Mouse (Mus musculus) stomach, embryonic 15.5 days (tissue): ENCODE results near the gene Lrmp. TPM values are rescaled to one million over a fixed set of nuclear protein-coding genes. Genes with fewer than 3 reads are reported as not detected.
"Not testable (repeated sequence)": the region's sequence is repeated elsewhere in the genome, so short reads cannot be mapped to it uniquely, and the experiment has no call there.

ENCODE experiments used
- ATAC-seq: fragments of 200-750 bp; cut with Nextera tagmentation; 2 replicates; pipeline ENCODE4 v1.8.0; 2017; ENCODE audit warnings: low read depth, moderate number of reproducible peaks, moderate TSS enrichment; ENCODE audit not compliant: insufficient read depth, low FRiP score
- H3K27ac ChIP-seq: fragments of 300-500 bp; sonication (generic); 2 replicates; pipeline ENCODE4 v1.5.1; 2015; ENCODE audit warnings: mild to moderate bottlenecking, inconsistent platforms
- H3K27me3 ChIP-seq: fragments of 300-500 bp; sonication (generic); replicated peaks from 2 replicates; pipeline ENCODE4 v1.6.1; 2015; ENCODE audit warnings: inconsistent platforms
- H3K36me3 ChIP-seq: fragments of 300-500 bp; sonication (generic); 2 replicates; pipeline ENCODE4 v1.6.1; 2015; ENCODE audit warnings: inconsistent platforms
- H3K4me1 ChIP-seq: fragments of 300-500 bp; sonication (generic); 2 replicates; pipeline ENCODE4 v1.6.1; 2015; ENCODE audit warnings: inconsistent platforms
- H3K4me2 ChIP-seq: fragments of 300-500 bp; sonication (generic); 2 replicates; pipeline ENCODE4 v1.6.1; 2015; ENCODE audit warnings: mild to moderate bottlenecking, inconsistent platforms
- H3K4me3 ChIP-seq: fragments of 300-500 bp; sonication (generic); replicated peaks from 2 replicates; pipeline ENCODE4 v1.5.1; 2015; ENCODE audit warnings: inconsistent platforms
- H3K9ac ChIP-seq: fragments of 300-500 bp; sonication (generic); 2 replicates; pipeline ENCODE4 v1.6.1; 2015; ENCODE audit warnings: inconsistent platforms
- H3K9me3 ChIP-seq: fragments of 300-500 bp; sonication (generic); 2 replicates; pipeline ENCODE4 v1.6.1; 2016; ENCODE audit warnings: inconsistent platforms
- WGBS: fragments of 180-500 bp; shearing (Covaris S2); methylation state at CpG from one replicate; pipeline ENCODE4 v1.1.7; 2015; 5-methylcytosine and 5-hydroxymethylcytosine counted together
- polyA plus RNA-seq: library from polyadenylated mRNA; unstranded; fragments of >200 nt; fragmentation: Nextera tagmentation; extraction: Ambion mirVana; gene quantifications from 2 replicates; pipeline ENCODE4 v1.2.1, GENCODE M21; 2015

The Lrmp gene
- polyA plus RNA-seq, 1 experiment from 2014 or later: 18.7 TPM

DNA sequence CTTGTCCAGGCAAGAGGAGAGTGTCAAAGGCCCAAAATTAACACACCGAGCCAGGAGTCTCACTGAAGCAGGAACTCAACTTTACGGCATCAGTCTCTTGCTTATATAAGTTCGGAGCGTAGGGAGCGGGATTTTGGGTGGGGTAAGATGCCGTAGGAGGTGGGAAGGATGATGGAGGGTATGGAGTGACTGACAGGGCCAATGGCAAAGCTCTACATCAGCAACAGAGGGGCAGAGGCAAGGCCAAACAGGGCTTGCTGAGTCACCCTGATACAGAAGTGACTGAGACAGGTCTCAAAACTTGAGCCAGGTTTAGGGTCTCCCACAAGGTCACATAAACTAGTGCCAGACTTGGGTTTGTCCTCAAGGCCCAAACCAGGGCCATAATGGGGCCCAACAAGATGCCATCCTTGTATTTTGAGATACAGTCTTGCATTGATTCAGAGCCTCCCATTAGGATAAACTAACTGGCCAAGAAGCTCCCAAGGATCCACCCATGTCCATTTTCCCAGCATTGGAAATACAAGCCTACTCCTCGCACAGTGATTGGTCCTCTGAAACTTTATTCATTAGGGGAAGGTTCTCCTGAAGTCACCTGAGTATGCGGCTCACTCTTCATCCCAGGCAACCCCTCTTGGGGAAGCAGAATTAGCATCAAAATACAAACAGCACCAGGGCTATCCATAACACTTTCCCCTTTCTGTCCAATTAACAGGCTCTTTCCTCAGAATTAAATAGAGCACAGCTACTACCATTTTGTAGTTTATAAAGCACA is 30.9 kb upstream of the Lrmp start:
- Histone ChIP-seq H3K9ac (no peak overlapping the region), H3K4me2 (no peak overlapping the region), H3K9me3 (no peaks in the 10 kb centered on the region), H3K36me3 (no peaks in the 10 kb centered on the region), H3K4me3 (no peak overlapping the region), H3K4me1 (no peaks in the 10 kb centered on the region), H3K27ac (no peak overlapping the region), H3K27me3 (no peaks in the 10 kb centered on the region)
- no peak for ATAC-seq
- 91% methylated on average over 8 of the region's 8 CpGs for WGBS

DNA sequence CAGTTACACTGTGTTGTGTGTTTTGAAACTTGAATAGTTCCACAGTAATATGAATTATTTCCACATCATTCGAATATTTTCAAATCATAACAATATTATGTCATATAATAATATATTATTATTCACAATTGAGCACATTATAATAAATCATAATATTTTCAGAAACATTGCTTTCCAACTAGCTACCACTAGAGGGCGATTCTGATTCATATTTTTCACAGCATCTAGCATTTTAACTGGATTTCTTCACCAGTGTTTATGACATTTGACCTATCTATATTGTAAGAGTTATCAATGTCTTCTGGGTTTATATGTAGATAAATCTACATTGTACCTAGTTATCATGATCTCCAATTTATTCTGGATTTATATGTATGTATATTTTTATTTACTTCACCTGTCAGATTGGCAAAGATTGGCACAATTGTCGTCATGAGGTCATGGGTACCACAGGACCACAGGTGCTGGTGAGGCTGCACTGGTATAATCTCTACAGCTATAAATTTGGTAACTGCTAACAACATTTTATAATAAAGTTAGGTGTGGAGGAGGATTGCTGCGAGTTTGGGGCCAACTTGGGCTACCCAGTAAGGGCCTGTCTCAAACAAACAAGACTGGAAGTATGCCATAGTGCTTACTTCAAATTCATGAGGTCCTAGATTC is 26.9 kb upstream of the Lrmp start:
- H3K36me3 ChIP-seq: no peaks in the 10 kb centered on the region
- no peak overlapping the region for H3K4me3 ChIP-seq
- H3K4me1 ChIP-seq: no peaks in the 10 kb centered on the region
- no peaks in the 10 kb centered on the region for H3K9me3 ChIP-seq
- H3K27me3 ChIP-seq: no peaks in the 10 kb centered on the region
- H3K9ac ChIP-seq: no peak overlapping the region
- 48% methylated on average over 4 of the region's 4 CpGs for WGBS
- no peak for ATAC-seq
- no peak overlapping the region for H3K27ac ChIP-seq
- no peak overlapping the region for H3K4me2 ChIP-seq

DNA sequence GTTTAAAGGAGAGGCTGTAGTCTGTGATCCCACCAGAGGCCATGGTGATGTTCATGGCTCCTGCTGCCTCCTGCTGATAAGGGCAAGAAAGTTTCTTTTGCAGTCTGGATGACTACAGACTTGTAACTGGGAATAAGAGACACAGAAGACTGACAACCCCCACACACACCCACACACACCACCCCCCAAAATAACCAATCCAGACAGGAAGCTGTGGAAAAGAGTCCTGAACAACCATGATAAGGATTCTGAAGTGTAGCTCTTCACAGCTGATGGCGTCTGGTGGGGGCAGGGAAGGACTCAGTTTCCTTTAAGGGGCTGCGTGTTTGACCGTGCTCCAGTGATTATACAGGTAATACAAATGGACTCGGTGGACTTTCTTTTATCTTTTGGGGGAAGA is 26.1 kb upstream of the Lrmp start:
- Histone ChIP-seq H3K4me1 (no peaks in the 10 kb centered on the region), H3K36me3 (no peaks in the 10 kb centered on the region), H3K9ac (no peak overlapping the region), H3K27ac (no peak overlapping the region), H3K9me3 (no peaks in the 10 kb centered on the region), H3K4me2 (no peak overlapping the region), H3K4me3 (no peak overlapping the region), H3K27me3 (no peaks in the 10 kb centered on the region)
- ATAC-seq: no peak
- 77% methylated on average over 4 of the region's 4 CpGs for WGBS

DNA sequence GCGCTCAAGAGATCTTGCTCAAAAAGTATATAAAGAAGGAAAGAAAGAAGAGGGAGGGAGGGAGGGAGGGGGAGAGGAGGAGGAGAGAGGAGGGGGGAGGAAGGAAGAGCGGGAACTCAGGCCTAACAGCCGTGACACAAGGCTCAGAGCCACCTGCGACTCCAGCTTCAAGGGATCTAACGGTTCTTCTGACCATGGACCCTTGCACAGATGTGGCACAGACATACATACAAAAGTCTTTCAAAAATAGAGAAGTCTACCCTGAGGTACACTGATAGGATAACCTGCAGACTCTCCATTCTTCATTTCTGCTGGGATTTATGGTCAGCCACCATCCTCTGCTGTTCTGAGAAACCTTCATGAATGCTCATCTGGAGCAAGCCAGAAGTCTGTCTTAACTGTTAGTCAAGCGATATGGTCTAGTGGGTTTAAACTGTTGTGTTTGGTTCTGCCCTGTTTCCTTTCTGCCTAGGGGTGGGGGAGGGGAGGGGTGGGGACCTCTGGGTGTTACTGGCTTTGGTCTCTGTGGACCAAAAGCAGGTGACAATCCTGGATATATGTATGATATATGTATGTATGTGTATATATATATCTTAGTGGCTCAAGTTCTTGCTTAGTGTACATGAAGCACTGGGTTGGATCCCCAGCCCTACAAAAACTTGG is 25.1 kb upstream of the Lrmp start:
- Histone ChIP-seq H3K4me2 (no peak overlapping the region), H3K4me3 (no peak overlapping the region), H3K9ac (no peak overlapping the region), H3K9me3 (no peaks in the 10 kb centered on the region), H3K27ac (no peak overlapping the region), H3K36me3 (no peaks in the 10 kb centered on the region), H3K4me1 (no peaks in the 10 kb centered on the region), H3K27me3 (no peaks in the 10 kb centered on the region)
- ATAC-seq: no peak
- 80% methylated on average over 6 of the region's 6 CpGs for WGBS

DNA sequence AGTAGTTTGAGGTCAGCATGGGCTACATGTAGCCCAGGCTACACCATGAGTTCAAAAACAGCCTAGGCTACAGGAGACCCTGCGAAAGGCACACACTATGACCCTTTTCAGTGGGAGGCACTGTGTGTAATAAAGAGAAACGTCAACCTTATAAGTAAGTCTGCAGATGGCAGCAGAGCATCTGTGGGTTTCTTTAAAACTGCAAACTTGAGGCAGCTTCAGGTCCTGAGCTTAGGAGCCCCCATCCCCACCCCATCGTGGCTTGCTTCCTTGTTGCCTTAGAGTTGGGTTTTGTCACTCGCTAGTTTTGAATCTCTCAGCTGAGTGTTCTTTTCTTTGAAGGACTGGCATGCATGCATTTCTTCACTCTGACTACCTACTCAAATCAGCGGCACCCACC is 24.5 kb upstream of the Lrmp start:
- WGBS: 68% methylated on average over 5 of the region's 5 CpGs
- Histone ChIP-seq H3K9ac (no peak overlapping the region), H3K4me2 (no peak overlapping the region), H3K4me1 (no peaks in the 10 kb centered on the region), H3K4me3 (no peak overlapping the region), H3K9me3 (no peaks in the 10 kb centered on the region), H3K27ac (no peak overlapping the region), H3K27me3 (no peaks in the 10 kb centered on the region), H3K36me3 (no peaks in the 10 kb centered on the region)
- no peak for ATAC-seq

DNA sequence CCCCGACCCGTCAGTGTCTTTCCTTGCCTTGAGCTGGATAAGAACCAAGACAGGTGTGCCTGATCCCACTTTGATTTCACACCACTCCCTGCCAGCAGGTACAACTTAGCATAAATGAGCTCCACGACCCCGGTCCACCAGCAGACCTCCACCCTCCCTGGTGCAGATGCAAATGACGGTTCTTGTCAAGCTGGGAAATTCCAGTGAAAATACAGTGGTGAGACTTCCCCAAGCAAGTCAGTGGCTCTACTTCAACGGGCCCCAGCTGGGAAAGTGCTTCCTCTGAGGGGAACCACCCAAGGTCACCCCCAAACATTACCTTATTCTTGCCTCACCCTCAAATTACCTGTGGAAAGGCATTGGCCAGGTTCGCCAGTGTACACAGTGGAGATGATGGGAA is 23.5 kb upstream of the Lrmp start:
- 75% methylated on average over 7 of the region's 7 CpGs for WGBS
- H3K4me1 ChIP-seq: no peaks in the 10 kb centered on the region
- no peak for ATAC-seq

DNA sequence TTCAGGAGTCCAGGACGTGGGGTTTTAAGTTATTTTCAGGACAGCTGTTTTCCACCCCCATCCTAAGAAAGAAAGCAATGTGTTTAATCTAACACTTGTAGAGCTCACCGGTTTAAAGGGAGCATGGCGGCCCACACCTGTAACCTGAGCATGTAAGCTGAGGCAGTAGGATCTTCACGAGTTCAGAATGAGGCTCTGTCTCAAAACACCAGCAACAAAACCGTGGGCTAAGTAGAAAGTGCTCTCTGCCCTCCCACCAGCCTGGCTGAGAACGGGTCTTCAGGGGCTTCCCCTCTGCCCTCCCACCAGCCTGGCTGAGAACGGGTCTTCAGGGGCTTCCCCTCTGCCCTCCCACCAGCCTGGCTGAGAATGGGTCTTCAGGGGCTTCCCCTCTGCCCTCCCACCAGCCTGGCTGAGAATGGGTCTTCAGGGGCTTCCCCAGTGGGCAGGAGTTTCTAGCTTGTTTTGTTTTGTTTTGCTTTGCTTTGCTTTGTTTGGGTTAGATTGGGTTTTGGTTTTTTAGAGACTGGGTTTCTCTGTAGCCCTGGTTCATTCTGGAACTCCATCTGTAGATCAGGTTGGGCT is 22.3 kb upstream of the Lrmp start:
- WGBS: 60% methylated on average over 7 of the region's 7 CpGs
- not testable (repeated sequence) for H3K9me3 ChIP-seq, H3K4me1 ChIP-seq, H3K27me3 ChIP-seq, H3K27ac ChIP-seq, H3K4me2 ChIP-seq, H3K9ac ChIP-seq, ATAC-seq, H3K4me3 ChIP-seq, H3K36me3 ChIP-seq

More for the DNA sequence above, 23.5 kb upstream of the Lrmp start:
- Histone ChIP-seq H3K27ac (no peak overlapping the region), H3K27me3 (no peaks in the 10 kb centered on the region), H3K4me3 (no peak overlapping the region), H3K9me3 (no peaks in the 10 kb centered on the region), H3K4me2 (no peak overlapping the region), H3K36me3 (no peaks in the 10 kb centered on the region), H3K9ac (no peak overlapping the region)

DNA sequence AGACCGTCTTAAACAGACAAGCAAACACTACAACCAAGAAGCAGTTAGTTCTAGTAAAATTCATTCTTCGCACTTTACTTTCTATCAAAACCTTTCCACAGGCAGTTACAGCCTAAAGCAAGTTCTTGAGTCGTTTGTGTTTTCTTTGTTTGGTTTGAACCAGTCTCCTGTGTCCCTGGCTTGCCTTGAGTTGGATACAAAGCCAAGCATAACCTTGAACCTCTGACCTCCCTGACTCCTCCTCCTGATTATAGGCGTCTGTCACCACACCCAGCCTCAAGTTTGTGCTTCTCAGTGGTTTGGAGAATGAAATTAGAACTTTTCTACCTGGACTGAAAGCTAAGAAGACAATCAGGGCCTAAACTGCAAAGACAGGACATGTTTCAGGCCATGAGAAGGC is 21.0 kb upstream of the Lrmp start:
- H3K9ac ChIP-seq: no peak overlapping the region
- no peak overlapping the region for H3K27ac ChIP-seq
- no peak overlapping the region for H3K4me3 ChIP-seq
- no peak for ATAC-seq
- WGBS: 74% methylated on average over 4 of the region's 4 CpGs
- no peaks in the 10 kb centered on the region for H3K9me3 ChIP-seq
- no peaks in the 10 kb centered on the region for H3K27me3 ChIP-seq
- no peaks in the 10 kb centered on the region for H3K4me1 ChIP-seq
- H3K36me3 ChIP-seq: no peaks in the 10 kb centered on the region
- H3K4me2 ChIP-seq: no peak overlapping the region

DNA sequence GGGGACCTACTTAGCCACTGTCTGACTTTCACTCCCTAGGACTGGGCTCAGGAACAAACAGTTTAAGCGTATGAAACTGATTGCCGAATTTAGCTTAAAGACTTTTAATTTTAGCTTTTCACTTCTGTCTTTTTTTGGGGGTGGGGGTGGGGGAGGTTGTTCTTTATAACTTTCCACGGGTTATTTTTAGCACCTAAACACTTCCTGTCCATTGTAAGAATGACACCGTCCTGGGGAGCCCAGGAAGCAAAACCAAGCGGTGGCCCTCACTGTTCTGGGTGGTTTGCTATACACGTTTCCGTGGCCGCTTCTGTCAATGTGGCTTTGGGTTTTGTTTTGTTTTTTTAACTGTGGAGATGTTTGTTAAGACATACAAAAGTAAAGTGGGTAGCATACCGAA is 14.5 kb upstream of the Lrmp start:
- ATAC-seq: no peak
- Histone ChIP-seq H3K4me3 (no peak overlapping the region), H3K4me2 (no peak overlapping the region), H3K9me3 (no peaks in the 10 kb centered on the region), H3K9ac (no peak overlapping the region), H3K27ac (no peak overlapping the region), H3K4me1 (no peaks in the 10 kb centered on the region), H3K27me3 (no peaks in the 10 kb centered on the region), H3K36me3 (no peaks in the 10 kb centered on the region)
- WGBS: 69% methylated on average over 9 of the region's 9 CpGs

DNA sequence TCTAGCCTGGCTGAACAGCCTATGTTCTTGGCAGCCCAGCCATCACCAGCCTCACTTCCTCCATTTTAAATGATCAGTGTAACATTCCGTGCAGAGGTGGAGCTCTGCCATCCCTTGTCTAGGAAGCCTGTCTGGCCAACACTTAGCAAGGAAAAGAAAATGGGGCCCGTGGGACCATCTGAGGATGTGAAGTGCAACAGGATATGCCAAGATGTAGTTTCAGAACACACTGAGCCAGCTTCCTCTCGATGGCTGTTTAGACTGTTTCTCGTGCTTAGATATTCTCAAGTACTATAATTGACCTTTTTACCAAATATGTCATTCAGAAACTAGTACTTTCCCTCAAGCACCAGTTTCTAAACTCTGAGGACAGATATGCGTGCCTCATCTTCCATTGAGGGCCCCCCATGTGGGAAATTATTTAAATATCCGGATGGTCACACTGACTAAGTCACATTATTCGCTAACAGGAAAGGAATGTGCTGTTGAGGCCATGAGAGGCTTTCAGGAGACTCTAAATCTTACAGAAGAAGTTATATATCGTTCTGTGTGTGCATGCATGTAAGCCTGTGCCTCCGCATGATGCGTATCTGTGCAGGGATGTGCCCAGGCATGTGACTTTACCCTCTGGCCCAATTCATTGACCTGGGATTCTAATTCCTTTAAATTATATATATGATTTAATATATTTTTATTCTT is 11.1 kb upstream of the Lrmp start:
- no peaks in the 10 kb centered on the region for H3K4me1 ChIP-seq
- H3K36me3 ChIP-seq: no peaks in the 10 kb centered on the region
- H3K9me3 ChIP-seq: no peaks in the 10 kb centered on the region
- H3K4me3 ChIP-seq: no peak overlapping the region
- no peaks in the 10 kb centered on the region for H3K27me3 ChIP-seq
- H3K4me2 ChIP-seq: no peak overlapping the region
- no peak overlapping the region for H3K9ac ChIP-seq
- ATAC-seq: no peak
- no peak overlapping the region for H3K27ac ChIP-seq
- 68% methylated on average over 10 of the region's 10 CpGs for WGBS

DNA sequence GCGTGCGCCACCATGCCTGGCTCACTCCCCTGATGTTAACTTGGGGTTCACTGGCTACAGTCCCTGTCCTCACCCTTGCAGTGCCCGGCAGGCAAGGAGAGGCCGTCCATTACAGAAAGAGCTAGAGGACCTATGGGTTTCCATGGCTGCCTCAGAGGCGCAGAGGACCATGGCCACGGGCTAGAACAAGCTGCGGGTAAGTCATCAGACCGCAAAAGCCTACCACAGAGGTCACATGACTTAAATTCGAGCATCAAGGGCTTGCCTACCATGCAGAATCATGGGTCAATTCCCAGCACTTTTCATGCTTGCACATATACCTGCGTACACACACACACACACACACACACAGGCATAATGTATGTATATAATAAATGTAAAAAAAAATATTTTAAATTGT is 10.0 kb upstream of the Lrmp start:
- H3K4me2 ChIP-seq: no peak overlapping the region
- no peak overlapping the region for H3K4me3 ChIP-seq
- H3K27ac ChIP-seq: no peak overlapping the region
- no peaks in the 10 kb centered on the region for H3K9me3 ChIP-seq
- H3K27me3 ChIP-seq: no peaks in the 10 kb centered on the region
- WGBS: 91% methylated on average over 10 of the region's 10 CpGs
- ATAC-seq: no peak
- no peak overlapping the region for H3K9ac ChIP-seq
- H3K4me1 ChIP-seq: no peaks in the 10 kb centered on the region
- no peaks in the 10 kb centered on the region for H3K36me3 ChIP-seq
